Mouse (Mus musculus) kidney, postnatal 0 days (tissue): ENCODE measurements at regions not wholly inside any gene's neighbourhood (a gene's known extent, or its start where the extent isn't known, plus 50 kb on each side); places are given as distances from the start of the nearest gene placed in this dataset.

Experiments used
- ATAC-seq: fragments of 200-750 bp; cut with Nextera tagmentation; replicated peaks from 2 replicates; pipeline ENCODE4 v1.8.0; 2017; ENCODE audit warnings: low read depth, moderate number of reproducible peaks, moderate TSS enrichment, moderate library complexity; ENCODE audit not compliant: low FRiP score
- DNase-seq: peaks from one replicate; pipeline ENCODE4 v3.0.0-alpha.2; 2016; ENCODE audit warnings: low spot score
- H3K27ac ChIP-seq: fragments of 300-500 bp; sonication (generic); 2 replicates; pipeline ENCODE4 v1.5.1; 2014; ENCODE audit warnings: mild to moderate bottlenecking
- H3K27me3 ChIP-seq: fragments of 300-500 bp; sonication (generic); 2 replicates; pipeline ENCODE4 v1.6.1; 2014; ENCODE audit warnings: low read length, mixed read lengths; ENCODE audit not compliant: insufficient read depth
- H3K36me3 ChIP-seq: fragments of 300-500 bp; sonication (generic); 2 replicates; pipeline ENCODE4 v1.6.1; 2014; ENCODE audit warnings: low read length, mixed read lengths; ENCODE audit not compliant: insufficient read depth
- H3K4me1 ChIP-seq: fragments of 300-500 bp; sonication (generic); replicated peaks from 2 replicates; pipeline ENCODE4 v1.6.1; 2014; ENCODE audit warnings: antibody characterized with exemption, low read length, mixed read lengths; ENCODE audit not compliant: insufficient read depth
- H3K4me2 ChIP-seq: fragments of 300-500 bp; sonication (generic); 2 replicates; pipeline ENCODE4 v1.6.1; 2014; ENCODE audit warnings: mild to moderate bottlenecking, low read length, moderate library complexity, mixed read lengths
- H3K4me3 ChIP-seq: fragments of 300-500 bp; sonication (generic); replicated peaks from 2 replicates; pipeline ENCODE4 v1.5.1; 2014; ENCODE audit warnings: low read depth, low read length
- H3K9ac ChIP-seq: fragments of 300-500 bp; sonication (generic); 2 replicates; pipeline ENCODE4 v1.6.1; 2014; ENCODE audit warnings: low read depth, low read length
- H3K9me3 ChIP-seq: fragments of 300-500 bp; sonication (generic); replicated peaks from 2 replicates; pipeline ENCODE4 v1.6.1; 2016; ENCODE audit warnings: low read length, inconsistent platforms, mixed read lengths
- CTCF ChIP-seq: IDR thresholded peaks from 2 replicates; pipeline ENCODE4 v1.5.1; 2016; ENCODE audit warnings: antibody characterized with exemption, low read depth, mild to moderate bottlenecking, moderate library complexity
- WGBS: fragments of 180-500 bp; shearing (Covaris S2); extraction: QIAGEN DNeasy Blood & Tissue Kit; methylation state at CpG from one replicate; pipeline ENCODE4 v1.1.7; 2014; 5-methylcytosine and 5-hydroxymethylcytosine counted together

DNA sequence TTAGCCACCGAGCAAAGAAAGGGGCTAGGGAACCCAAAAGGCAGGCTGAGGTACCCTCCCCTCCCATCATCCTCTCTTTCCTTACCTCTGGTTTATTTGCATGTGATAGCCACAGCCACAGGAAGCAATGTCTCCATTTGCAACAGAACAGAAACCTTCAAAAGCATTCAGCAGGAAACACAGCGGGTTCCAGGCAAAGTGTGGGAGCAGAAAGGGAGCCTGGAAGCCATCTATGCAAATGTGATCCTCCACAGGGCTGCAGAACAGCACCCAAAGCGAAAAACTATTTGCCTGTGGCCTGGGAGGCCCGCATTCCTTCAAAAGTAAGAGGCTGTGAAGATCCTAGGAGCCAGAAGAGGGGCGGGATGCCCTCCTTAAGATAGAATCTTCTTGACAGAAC lies 177.6 kb downstream of the Sox9 start:
- ATAC-seq (no peak), DNase-seq (no peak)
- 45% methylated on average over 5 of the region's 5 CpGs for WGBS
- Histone ChIP-seq H3K27ac (no peak overlapping the region), H3K9me3 (no peaks in the 10 kb centered on the region), H3K4me2 (no peak overlapping the region), H3K4me1 (no peaks in the 10 kb centered on the region; the same call in 1 of the 2 replicates), H3K36me3 (no peaks in the 10 kb centered on the region), H3K4me3 (no peak overlapping the region), H3K9ac (no peak overlapping the region), H3K27me3 (no peaks in the 10 kb centered on the region)
- TF ChIP-seq CTCF, result no peak

DNA sequence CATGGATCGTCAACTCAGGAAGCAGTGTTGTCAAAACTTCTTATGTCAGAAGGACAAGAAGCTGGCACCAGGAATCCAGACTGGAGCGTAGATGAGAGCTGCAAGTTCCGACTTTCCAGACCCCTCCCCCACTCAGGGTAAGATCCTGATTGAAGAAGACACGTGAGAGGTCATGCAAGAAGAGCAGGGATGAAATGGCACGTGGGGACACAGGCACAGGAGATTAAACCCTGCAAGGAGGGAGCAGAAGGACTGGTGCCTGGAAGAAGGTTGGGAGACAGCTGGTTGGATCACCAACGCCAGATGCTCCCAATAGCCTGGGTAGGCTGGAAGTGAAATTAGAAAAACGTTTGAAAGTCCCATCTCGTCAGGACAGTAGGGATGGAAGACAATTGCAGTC lies 191.3 kb downstream of the Sox9 start:
- H3K36me3 ChIP-seq, result no peaks in the 10 kb centered on the region
- TF ChIP-seq CTCF, result no peak
- 45% methylated on average over 8 of the region's 8 CpGs for WGBS
- H3K27ac ChIP-seq, result no peak overlapping the region
- no peak overlapping the region for H3K9ac ChIP-seq
- no peak overlapping the region for H3K4me2 ChIP-seq
- no peak overlapping the region for H3K4me3 ChIP-seq
- no peaks in the 10 kb centered on the region for H3K27me3 ChIP-seq
- H3K4me1 ChIP-seq, result peaks cover 8% of the 10 kb centered on the region; the same call in 1 of the 2 replicates
- DNase-seq (no peak), ATAC-seq (no peak)
- no peaks in the 10 kb centered on the region for H3K9me3 ChIP-seq

DNA sequence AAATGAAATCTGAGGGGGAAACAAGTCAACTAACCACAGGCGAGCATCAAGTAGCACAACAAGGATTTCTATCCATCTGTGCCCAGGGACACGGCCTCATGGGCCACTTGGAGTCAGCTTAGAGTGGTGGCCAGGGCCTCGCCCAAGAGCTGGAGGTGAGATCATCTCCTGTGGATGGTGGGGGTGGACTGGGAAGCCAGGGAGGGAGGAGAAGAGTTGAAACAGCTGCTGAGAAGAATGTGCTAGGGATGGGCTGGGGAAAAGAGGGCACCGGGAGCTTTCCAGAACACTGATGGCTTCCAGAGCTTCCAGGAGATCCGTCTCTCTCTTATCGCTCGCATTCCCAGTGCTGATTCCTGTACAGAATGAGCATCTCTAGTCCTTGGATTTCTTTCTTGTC lies 192.9 kb downstream of the Sox9 start:
- Histone ChIP-seq H3K4me2 (no peak overlapping the region), H3K36me3 (no peaks in the 10 kb centered on the region), H3K4me3 (no peak overlapping the region), H3K27ac (no peak overlapping the region), H3K27me3 (no peaks in the 10 kb centered on the region), H3K4me1 (peaks cover 16% of the 10 kb centered on the region; the same call in 1 of the 2 replicates), H3K9me3 (no peaks in the 10 kb centered on the region), H3K9ac (no peak overlapping the region)
- ATAC-seq, result no peak
- 90% methylated on average over 7 of the region's 7 CpGs for WGBS
- no peak for TF ChIP-seq CTCF
- no peak for DNase-seq

DNA sequence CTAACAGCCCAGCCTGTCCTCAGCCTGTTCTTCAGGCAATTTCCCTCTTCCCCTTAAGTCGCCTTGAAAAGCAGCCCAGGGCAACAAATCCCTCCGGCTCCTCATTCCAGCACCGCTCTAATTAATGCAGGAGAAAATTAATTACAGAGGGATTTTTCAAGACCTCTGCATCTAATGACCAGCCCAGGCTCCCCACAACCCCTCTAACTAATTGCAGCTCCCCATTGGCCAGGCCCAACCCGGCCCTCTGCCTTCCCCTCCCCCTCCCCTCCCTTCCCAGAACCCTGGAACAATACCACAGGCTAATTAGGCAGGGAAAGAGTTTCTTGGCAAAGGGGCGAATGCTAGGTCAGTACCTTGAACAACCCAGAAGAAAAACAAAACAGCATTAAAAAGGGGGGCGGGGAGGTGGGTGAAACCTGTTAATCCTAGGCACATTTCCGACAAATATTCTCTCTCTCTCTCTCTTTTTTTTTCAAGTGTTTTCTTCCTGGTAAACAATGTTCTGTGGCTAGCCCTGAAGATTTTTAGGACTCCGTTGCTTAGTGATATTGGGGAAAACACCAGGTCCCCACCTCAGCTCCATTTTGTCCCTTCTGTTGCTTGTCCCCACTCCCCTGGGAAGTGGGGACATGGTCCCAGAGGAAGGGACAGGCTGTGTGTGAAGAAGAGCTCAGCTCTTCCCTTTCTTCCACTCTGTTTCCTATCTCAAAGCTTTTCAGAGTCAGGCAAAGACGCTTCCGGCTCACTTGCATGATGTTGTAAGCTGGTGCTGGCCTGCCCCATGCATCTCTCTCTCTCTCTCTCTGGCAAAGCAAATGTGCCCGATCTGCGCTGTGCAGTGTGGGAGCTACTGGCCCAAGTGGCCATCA lies 195.1 kb downstream of the Sox9 start:
- no peak overlapping the region for H3K4me3 ChIP-seq
- ATAC-seq (no peak), DNase-seq (no peak)
- H3K36me3 ChIP-seq, result no peaks in the 10 kb centered on the region
- H3K9ac ChIP-seq, result no peak overlapping the region
- H3K4me1 ChIP-seq, result peaks cover 16% of the 10 kb centered on the region; the same call in 1 of the 2 replicates
- no peak for TF ChIP-seq CTCF
- no peaks in the 10 kb centered on the region for H3K27me3 ChIP-seq
- 24% methylated on average over 12 of the region's 12 CpGs for WGBS
- no peak overlapping the region for H3K27ac ChIP-seq
- no peaks in the 10 kb centered on the region for H3K9me3 ChIP-seq
- no peak overlapping the region for H3K4me2 ChIP-seq

DNA sequence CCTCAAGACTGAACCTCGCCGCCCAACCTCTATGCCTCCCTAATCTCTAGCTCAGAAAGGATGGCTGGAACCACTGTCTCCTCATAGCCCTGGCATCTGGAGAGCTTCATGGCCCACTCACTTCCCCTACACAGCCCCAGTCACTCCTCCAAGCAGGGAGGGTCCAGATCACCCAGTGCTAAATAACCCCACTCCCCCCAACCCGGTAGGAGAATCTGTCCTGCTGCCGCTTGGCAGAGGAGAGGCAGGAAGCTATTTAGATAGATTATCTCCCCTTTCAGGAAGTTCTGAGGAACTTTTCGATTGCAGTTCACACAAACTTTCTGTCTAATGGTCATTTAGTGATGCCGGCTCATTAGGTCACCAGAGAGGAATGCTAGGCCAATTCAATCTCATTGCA lies 196.9 kb downstream of the Sox9 start:
- no peak for TF ChIP-seq CTCF
- peak; percentile 48 for DNase-seq
- Histone ChIP-seq H3K9me3 (no peaks in the 10 kb centered on the region), H3K4me3 (no peak overlapping the region), H3K27ac (no peak overlapping the region), H3K9ac (no peak overlapping the region), H3K27me3 (no peaks in the 10 kb centered on the region), H3K4me2 (no peak overlapping the region), H3K36me3 (no peaks in the 10 kb centered on the region), H3K4me1 (peaks cover 21% of the 10 kb centered on the region; the same call in 1 of the 2 replicates)
- no peak for ATAC-seq
- WGBS, result 28% methylated on average over 6 of the region's 6 CpGs

DNA sequence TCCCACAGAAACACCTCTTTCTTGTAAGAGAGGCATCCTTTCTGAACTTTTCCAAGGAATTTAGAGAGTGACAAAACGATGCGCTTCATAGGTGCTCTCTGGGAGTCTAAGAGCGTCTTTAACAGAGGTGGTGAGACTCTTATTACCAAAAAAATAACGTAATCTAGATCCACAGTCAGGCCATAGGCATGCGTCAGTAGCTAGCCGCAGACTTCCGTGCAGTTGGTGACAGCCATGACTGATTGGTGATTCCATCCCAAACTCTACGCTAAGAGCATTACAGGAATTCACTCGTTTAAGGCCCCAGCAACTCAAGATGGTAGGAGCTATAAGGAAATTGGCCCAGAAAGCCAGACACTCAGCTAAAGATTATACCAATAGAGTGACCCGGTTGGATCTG lies 197.4 kb downstream of the Sox9 start:
- no peaks in the 10 kb centered on the region for H3K36me3 ChIP-seq
- no peak overlapping the region for H3K27ac ChIP-seq
- H3K27me3 ChIP-seq, result no peaks in the 10 kb centered on the region
- no peak for TF ChIP-seq CTCF
- ATAC-seq, result no peak
- DNase-seq, result no peak
- peaks cover 21% of the 10 kb centered on the region; the same call in 1 of the 2 replicates for H3K4me1 ChIP-seq
- H3K4me3 ChIP-seq, result no peak overlapping the region
- H3K9ac ChIP-seq, result no peak overlapping the region
- WGBS, result 60% methylated on average over 10 of the region's 10 CpGs
- H3K4me2 ChIP-seq, result no peak overlapping the region
- H3K9me3 ChIP-seq, result no peaks in the 10 kb centered on the region
